Mouse (Mus musculus): ENCODE results near the gene Renbp. TPM values are rescaled to one million over a fixed set of nuclear protein-coding genes. Genes with fewer than 3 reads are reported as not detected.

Renbp gene
- total RNA-seq (2021) = 1 to 10 TPM; 1.7 to 2.5 TPM
- long read RNA-seq, experiment 1, partial matches to known transcripts = 0 of 4 reads
- long read RNA-seq, experiment 1, other reads (novel, unspliced or antisense) = 0 of 4 reads
- long read RNA-seq, experiment 2, partial matches to known transcripts = 0 of 5 reads
- long read RNA-seq, experiment 2, other reads (novel, unspliced or antisense) = 0 of 5 reads

GRCm38 (mm10) chrX:73930402-73931062, at the start of gene Renbp:
Gene Renbp, minus strand, starts transcription at chrX:73930850.
- peak; percentile 60 for DNase-seq

- DNase-seq = no peak
Measured at GRCm38 (mm10) chrX:73977783-73978182, 47.1 kb upstream of the Renbp start.

- no peak for DNase-seq
Measured at GRCm38 (mm10) chrX:73976283-73976682, 45.6 kb upstream of the Renbp start.

- DNase-seq = no peak
Measured at GRCm38 (mm10) chrX:73972774-73973173, 42.1 kb upstream of the Renbp start.

GRCm38 (mm10) chrX:73970781-73971180, 40.1 kb upstream of the Renbp start:
- DNase-seq = no peak

- no peak for DNase-seq
Measured at GRCm38 (mm10) chrX:73969729-73970128, 39.1 kb upstream of the Renbp start.

- no peak for DNase-seq
Measured at GRCm38 (mm10) chrX:73969167-73969566, 38.5 kb upstream of the Renbp start.

- DNase-seq = peak; percentile 86
Measured at GRCm38 (mm10) chrX:73967177-73968075, 36.8 kb upstream of the Renbp start.

- DNase-seq = peak; percentile 89
Measured at GRCm38 (mm10) chrX:73966248-73967176, 35.9 kb upstream of the Renbp start, which contains the start of gene Hcfc1. Gene Hcfc1, minus strand, starts transcription at chrX:73966357.

- peak; percentile 29 for DNase-seq
Measured at GRCm38 (mm10) chrX:73965307-73965706, 34.7 kb upstream of the Renbp start.

GRCm38 (mm10) chrX:73964363-73964762, 33.7 kb upstream of the Renbp start:
- no peak for DNase-seq

GRCm38 (mm10) chrX:73954988-73955387, 24.3 kb upstream of the Renbp start:
- DNase-seq = peak; percentile 71

GRCm38 (mm10) chrX:73952603-73953002, 22.0 kb upstream of the Renbp start:
- no peak for DNase-seq

- DNase-seq = no peak
Measured at GRCm38 (mm10) chrX:73949341-73949740, 18.7 kb upstream of the Renbp start.

GRCm38 (mm10) chrX:73948647-73949046, 18.0 kb upstream of the Renbp start:
- DNase-seq = peak; percentile 14

GRCm38 (mm10) chrX:73946896-73947295, 16.2 kb upstream of the Renbp start:
- DNase-seq = no peak

GRCm38 (mm10) chrX:73942294-73942693, 11.6 kb upstream of the Renbp start:
- DNase-seq = no peak

GRCm38 (mm10) chrX:73941860-73942259, 11.2 kb upstream of the Renbp start:
- DNase-seq = no peak

- DNase-seq = no peak
Measured at GRCm38 (mm10) chrX:73931871-73932270, 1.2 kb upstream of the Renbp start.

GRCm38 (mm10) chrX:73922550-73922882, 8.1 kb downstream of the Renbp start:
- no peak for DNase-seq

GRCm38 (mm10) chrX:73921823-73922549, 8.7 kb downstream of the Renbp start, which contains the start of the genes Arhgap4 and Naa10:
Gene Arhgap4, minus strand, starts transcription at chrX:73921870.
Gene Naa10, minus strand, starts transcription at chrX:73921944.
- peak; percentile 86 for DNase-seq
